Mouse (Mus musculus) hindbrain, embryonic 16.5 days (tissue): ENCODE measurements around the gene Hnrnpl. TPM values are rescaled to one million over a fixed set of nuclear protein-coding genes. Genes with fewer than 3 reads are reported as not detected.

Source experiments
- ATAC-seq: fragments of 200-750 bp; cut with Nextera tagmentation; 2 replicates; pipeline ENCODE4 v1.8.0; 2017; ENCODE audit warnings: moderate TSS enrichment, moderate library complexity
- H3K27ac ChIP-seq: fragments of 300-500 bp; sonication (generic); 2 replicates; pipeline ENCODE4 v1.5.1; 2014; ENCODE audit warnings: low read depth, mild to moderate bottlenecking, control low read depth, low read length, moderate library complexity
- H3K27me3 ChIP-seq: fragments of 300-500 bp; sonication (generic); replicated peaks from 2 replicates; pipeline ENCODE4 v1.6.1; 2014; ENCODE audit warnings: low read length; ENCODE audit not compliant: control insufficient read depth, insufficient read depth
- H3K36me3 ChIP-seq: fragments of 300-500 bp; sonication (generic); 2 replicates; pipeline ENCODE4 v1.6.1; 2014; ENCODE audit warnings: mild to moderate bottlenecking, low read length, moderate library complexity, mixed read lengths; ENCODE audit not compliant: control insufficient read depth, insufficient read depth
- H3K4me1 ChIP-seq: fragments of 300-500 bp; sonication (generic); 2 replicates; pipeline ENCODE4 v1.6.1; 2014; ENCODE audit warnings: low read depth, low read length; ENCODE audit not compliant: control insufficient read depth, insufficient read depth
- H3K4me2 ChIP-seq: fragments of 300-500 bp; sonication (generic); 2 replicates; pipeline ENCODE4 v1.6.1; 2014; ENCODE audit warnings: mild to moderate bottlenecking, low read length, control low read depth, moderate library complexity
- H3K4me3 ChIP-seq: fragments of 300-500 bp; sonication (generic); 2 replicates; pipeline ENCODE4 v1.5.1; 2014; ENCODE audit warnings: mild to moderate bottlenecking, low read length, control low read depth, moderate library complexity
- H3K9ac ChIP-seq: fragments of 300-500 bp; sonication (generic); 2 replicates; pipeline ENCODE4 v1.6.1; 2014; ENCODE audit warnings: low read depth, mild to moderate bottlenecking, control low read depth, low read length, moderate library complexity
- H3K9me3 ChIP-seq: fragments of 300-500 bp; sonication (generic); 2 replicates; pipeline ENCODE4 v1.6.1; 2014; ENCODE audit warnings: mild to moderate bottlenecking, low read length, moderate library complexity; ENCODE audit not compliant: control insufficient read depth
- WGBS: fragments of 180-500 bp; shearing (Covaris S2); extraction: QIAGEN DNeasy Blood & Tissue Kit; methylation state at CpG from one replicate; pipeline ENCODE4 v1.1.7; 2014; 5-methylcytosine and 5-hydroxymethylcytosine counted together
- polyA plus RNA-seq: library from polyadenylated mRNA; unstranded; fragments of >200 nt; fragmentation: Nextera tagmentation; extraction: Ambion mirVana; gene quantifications from 2 replicates; pipeline ENCODE4 v1.2.1, GENCODE M21; 2015

The Hnrnpl gene
- polyA plus RNA-seq, 1 experiment from 2014 or later: 117 TPM

GRCm38 (mm10) chr7:28815230-28815629, 6.9 kb downstream of the Hnrnpl start:
- Histone ChIP-seq H3K4me1 (peaks cover 24% of the 10 kb centered on the region), H3K27ac (no peak overlapping the region), H3K4me3 (no peak overlapping the region), H3K9ac (no peak overlapping the region), H3K36me3 (peaks cover 62% of the 10 kb centered on the region), H3K9me3 (no peaks in the 10 kb centered on the region), H3K27me3 (no peaks in the 10 kb centered on the region), H3K4me2 (no peak overlapping the region)
- WGBS: 89% methylated on average over 9 of the region's 9 CpGs
- ATAC-seq: no peak

GRCm38 (mm10) chr7:28816201-28816600, 7.9 kb downstream of the Hnrnpl start:
- Histone ChIP-seq H3K4me2 (no peak overlapping the region), H3K9me3 (no peaks in the 10 kb centered on the region), H3K4me1 (peaks cover 24% of the 10 kb centered on the region), H3K36me3 (peaks cover 71% of the 10 kb centered on the region), H3K27me3 (no peaks in the 10 kb centered on the region), H3K27ac (no peak overlapping the region), H3K9ac (no peak overlapping the region), H3K4me3 (no peak overlapping the region)
- 75% methylated on average over 9 of the region's 9 CpGs for WGBS
- no peak for ATAC-seq

GRCm38 (mm10) chr7:28816920-28817319, 8.6 kb downstream of the Hnrnpl start:
- 89% methylated on average over 10 of the region's 10 CpGs for WGBS
- no peak for ATAC-seq
- peaks cover 25% of the 10 kb centered on the region for H3K4me1 ChIP-seq
- H3K4me3 ChIP-seq: no peak overlapping the region
- H3K27ac ChIP-seq: no peak overlapping the region
- peaks cover 76% of the 10 kb centered on the region for H3K36me3 ChIP-seq
- H3K27me3 ChIP-seq: no peaks in the 10 kb centered on the region
- no peak overlapping the region for H3K9ac ChIP-seq
- no peak overlapping the region for H3K4me2 ChIP-seq
- H3K9me3 ChIP-seq: no peaks in the 10 kb centered on the region

- Histone ChIP-seq H3K4me2 (no peak overlapping the region), H3K27me3 (no peaks in the 10 kb centered on the region), H3K4me1 (peaks cover 19% of the 10 kb centered on the region), H3K9ac (no peak overlapping the region), H3K27ac (no peak overlapping the region), H3K4me3 (no peak overlapping the region), H3K9me3 (no peaks in the 10 kb centered on the region), H3K36me3 (peaks cover 82% of the 10 kb centered on the region)
- ATAC-seq: no peak
- WGBS: 74% methylated on average over 6 of the region's 6 CpGs
Measured at GRCm38 (mm10) chr7:28817524-28817923, 9.2 kb downstream of the Hnrnpl start.

GRCm38 (mm10) chr7:28817957-28818356, 9.6 kb downstream of the Hnrnpl start:
- Histone ChIP-seq H3K27me3 (no peaks in the 10 kb centered on the region), H3K4me1 (peaks cover 15% of the 10 kb centered on the region), H3K9ac (0 out of 2 replicates have a peak overlapping the region, but pooled peaks have one; percentile 8), H3K4me3 (no peak overlapping the region), H3K4me2 (no peak overlapping the region), H3K36me3 (peaks cover 86% of the 10 kb centered on the region), H3K9me3 (no peaks in the 10 kb centered on the region), H3K27ac (no peak overlapping the region)
- 79% methylated on average over 4 of the region's 4 CpGs for WGBS
- ATAC-seq: no peak

- Histone ChIP-seq H3K9me3 (no peaks in the 10 kb centered on the region), H3K27ac (no peak overlapping the region), H3K27me3 (no peaks in the 10 kb centered on the region), H3K4me1 (peaks cover 12% of the 10 kb centered on the region), H3K36me3 (peaks cover 82% of the 10 kb centered on the region), H3K4me3 (no peak overlapping the region), H3K9ac (no peak overlapping the region), H3K4me2 (no peak overlapping the region)
- whole genome bisulfite sequencing: 79% methylated on average over 18 of the region's 18 CpGs
- no peak for ATAC-seq
Measured at GRCm38 (mm10) chr7:28818436-28818835, 10.1 kb downstream of the Hnrnpl start.

- Histone ChIP-seq H3K9me3 (no peaks in the 10 kb centered on the region), H3K4me3 (no peak overlapping the region), H3K9ac (no peak overlapping the region), H3K4me2 (no peak overlapping the region), H3K4me1 (peaks cover 12% of the 10 kb centered on the region), H3K27me3 (no peaks in the 10 kb centered on the region), H3K36me3 (peaks cover 76% of the 10 kb centered on the region), H3K27ac (no peak overlapping the region)
- 85% methylated on average over 4 of the region's 4 CpGs for WGBS
- ATAC-seq: no peak
Measured at GRCm38 (mm10) chr7:28818861-28819452, 10.6 kb downstream of the Hnrnpl start.

GRCm38 (mm10) chr7:28819571-28819970, 11.2 kb downstream of the Hnrnpl start:
- peaks cover 15% of the 10 kb centered on the region for H3K4me1 ChIP-seq

GRCm38 (mm10) chr7:28820358-28821260, 12.3 kb downstream of the Hnrnpl start:
- no peaks in the 10 kb centered on the region for H3K9me3 ChIP-seq
- H3K27me3 ChIP-seq: no peaks in the 10 kb centered on the region
- no peak overlapping the region for H3K9ac ChIP-seq
- no peak overlapping the region for H3K4me2 ChIP-seq
- no peak overlapping the region for H3K27ac ChIP-seq
- no peak overlapping the region for H3K4me3 ChIP-seq
- 36% methylated on average over 12 of the region's 12 CpGs for whole genome bisulfite sequencing
- H3K36me3 ChIP-seq: peaks cover 60% of the 10 kb centered on the region
- no peak; the same call in 1 of the 2 replicates for ATAC-seq
- H3K4me1 ChIP-seq: peaks cover 18% of the 10 kb centered on the region

More at GRCm38 (mm10) chr7:28819571-28819970, 11.2 kb downstream of the Hnrnpl start:
- no peak for ATAC-seq
- Histone ChIP-seq H3K27me3 (no peaks in the 10 kb centered on the region), H3K27ac (no peak overlapping the region), H3K36me3 (peaks cover 71% of the 10 kb centered on the region), H3K9me3 (no peaks in the 10 kb centered on the region), H3K4me2 (no peak overlapping the region), H3K9ac (no peak overlapping the region), H3K4me3 (no peak overlapping the region)
- WGBS: 66% methylated on average over 4 of the region's 4 CpGs
